Mouse (Mus musculus) brain, embryonic 14.5 days (tissue): Measurements from ENCODE around the gene F11r.

ENCODE experiments used
- CTCF ChIP-seq: fragments of 200-500 bp; IDR thresholded peaks from 2 replicates; pipeline ENCODE4 v1.5.1; 2012; ENCODE audit warnings: inconsistent platforms, mild to moderate bottlenecking, moderate library complexity, borderline replicate concordance; ENCODE audit not compliant: insufficient read depth, insufficient read length; ENCODE audit errors: extremely low read depth
- POLR2A ChIP-seq: fragments of 200-500 bp; IDR thresholded peaks from 2 replicates; pipeline ENCODE4 v1.6.1; 2012; ENCODE audit warnings: mild to moderate bottlenecking, inconsistent platforms, borderline replicate concordance; ENCODE audit not compliant: poor library complexity, insufficient read depth, insufficient read length, severe bottlenecking; ENCODE audit errors: extremely low read depth

GRCm38 (mm10) chr1:171454926-171455325 is 17.6 kb downstream of the F11r start:
- TF ChIP-seq POLR2A (no peak), CTCF (no peak)
